Mouse (Mus musculus): ENCODE data around the gene Wdr12. TPM values are rescaled to one million over a fixed set of nuclear protein-coding genes. Genes with fewer than 3 reads are reported as not detected.

Gene Wdr12
- 56.9 TPM for polyA plus RNA-seq (2017; shearing (Covaris generic))

DNA sequence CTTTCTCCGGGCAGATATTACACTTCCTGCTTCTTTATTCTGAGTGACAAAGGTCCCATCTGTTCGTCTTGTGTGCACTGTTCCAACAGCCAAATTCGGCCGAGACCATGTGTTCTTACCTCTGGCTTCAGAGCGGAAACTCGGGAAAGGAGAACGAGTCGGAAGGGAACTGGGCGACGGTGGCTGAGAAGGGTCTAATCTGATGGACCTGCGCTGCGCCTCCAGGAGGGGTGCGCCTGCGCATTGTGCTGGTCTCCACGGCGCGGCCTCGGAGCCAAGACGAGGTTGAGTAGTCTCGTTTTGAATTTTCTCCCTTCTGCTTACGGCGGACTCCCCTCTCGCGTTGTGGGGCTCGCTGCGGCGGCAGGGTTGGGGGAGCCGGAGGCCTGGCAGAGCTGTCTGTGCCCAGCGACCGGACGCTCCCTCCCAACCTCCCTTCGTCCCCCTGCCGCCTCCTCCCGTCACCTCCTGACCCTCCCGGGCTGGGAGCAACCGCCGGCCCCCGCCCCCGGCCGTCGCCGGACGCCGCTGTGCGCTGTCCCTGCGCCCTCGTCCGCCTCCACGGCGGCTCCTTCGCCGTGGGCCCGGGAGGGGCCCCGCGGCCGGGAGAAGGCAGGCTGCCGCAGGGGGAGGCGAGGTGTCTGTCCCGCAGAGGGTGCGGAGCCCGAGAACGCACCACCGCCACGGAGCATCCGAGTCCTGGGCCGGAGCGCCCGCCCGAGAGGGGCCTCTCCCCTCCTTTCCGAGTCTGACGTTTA lies at the start of gene Wdr12, which contains the start of gene Carf:
Wdr12 (minus strand) TSS at position 622 of the 758 bp plus-strand sequence.
Carf (plus strand) TSS at position 224 of the 758 bp plus-strand sequence.

DNA sequence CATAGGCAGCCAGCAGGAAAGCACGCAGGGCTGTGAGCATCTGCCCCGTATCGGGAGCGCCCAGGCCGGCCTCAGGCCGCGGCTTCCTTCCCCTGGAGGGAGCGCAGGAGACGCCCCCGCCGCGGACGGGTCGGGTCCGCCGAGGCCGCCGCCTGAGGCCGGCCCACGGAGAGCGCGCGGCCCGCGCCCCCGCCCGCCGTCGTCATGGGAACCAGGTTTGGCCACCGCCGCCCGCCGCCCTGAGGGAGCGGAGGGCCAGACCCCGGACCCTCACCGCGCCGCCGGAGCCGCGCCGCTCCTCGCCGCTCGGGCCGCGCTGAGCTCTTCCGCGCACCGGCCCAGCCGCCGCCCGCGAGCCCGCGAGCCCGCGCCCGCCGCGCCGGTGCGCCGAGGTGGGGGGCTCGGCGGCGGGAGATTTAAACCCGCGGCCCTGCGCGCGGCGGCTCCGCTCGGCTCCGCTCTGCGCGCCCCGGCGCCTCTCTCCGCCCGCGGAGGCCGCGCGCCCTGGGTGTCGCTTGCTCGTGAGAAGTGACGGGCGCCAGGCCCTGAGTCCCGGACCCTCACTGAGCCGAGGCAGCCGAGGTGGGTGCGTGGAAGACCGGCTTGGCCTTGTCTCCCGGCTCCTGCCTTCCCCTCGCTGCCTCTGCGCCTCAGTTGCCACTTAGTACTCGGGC lies 55.5 kb downstream of the Wdr12 start, which contains the start of gene Ica1l:
Ica1l (minus strand) TSS at position 389 of the 674 bp plus-strand sequence.

Other genes with a start within 250 kb of the Wdr12 start
- gene Fam117b, start 185.6 kb downstream of the Wdr12 start, polyA plus RNA-seq (2017; shearing (Covaris generic)) = 6.4 TPM
- gene Ica1l, start 55.5 kb downstream of the Wdr12 start, polyA plus RNA-seq (2017; shearing (Covaris generic)) = 1.6 TPM
- 6.9 TPM for gene Carf, start 398 bp downstream of the Wdr12 start, polyA plus RNA-seq (2017; shearing (Covaris generic))
- 14.3 TPM for gene Nbeal1, start 82.0 kb upstream of the Wdr12 start, polyA plus RNA-seq (2017; shearing (Covaris generic))
- gene Cyp20a1, start 244.7 kb upstream of the Wdr12 start, polyA plus RNA-seq (2017; shearing (Covaris generic)) = 17.9 TPM

Measured in CD4-positive, CD25-positive, alpha-beta regulatory T cell, adult 9 weeks (primary cell).